Mouse (Mus musculus): Measurements from ENCODE around the gene Msi2. TPM values are rescaled to one million over a fixed set of nuclear protein-coding genes. Genes with fewer than 3 reads are reported as not detected.

The Msi2 gene
- polyA plus RNA-seq, 1 experiment = 36.4 TPM

DNA sequence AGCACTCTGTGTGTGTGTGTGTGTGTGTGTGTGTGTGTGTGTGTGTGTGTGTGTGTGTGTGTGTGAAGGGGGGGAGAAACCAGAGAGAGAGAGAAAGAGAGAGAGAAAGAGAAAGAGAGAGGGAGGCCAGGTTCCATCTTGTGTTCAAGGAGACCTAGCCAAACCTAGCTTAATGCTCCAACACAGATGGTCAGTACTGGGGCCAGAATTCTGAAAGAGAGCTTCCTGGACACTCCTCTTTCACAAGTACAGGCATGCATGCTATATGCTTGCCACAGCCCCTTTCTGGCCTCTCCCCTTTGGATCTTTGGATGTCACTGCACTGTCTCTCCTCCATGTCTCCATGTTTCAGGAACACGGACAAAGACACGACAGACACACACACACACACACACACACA is 41.7 kb downstream of the Msi2 start:
- no peak for DNase-seq (ENCODE audit: low read depth)

DNA sequence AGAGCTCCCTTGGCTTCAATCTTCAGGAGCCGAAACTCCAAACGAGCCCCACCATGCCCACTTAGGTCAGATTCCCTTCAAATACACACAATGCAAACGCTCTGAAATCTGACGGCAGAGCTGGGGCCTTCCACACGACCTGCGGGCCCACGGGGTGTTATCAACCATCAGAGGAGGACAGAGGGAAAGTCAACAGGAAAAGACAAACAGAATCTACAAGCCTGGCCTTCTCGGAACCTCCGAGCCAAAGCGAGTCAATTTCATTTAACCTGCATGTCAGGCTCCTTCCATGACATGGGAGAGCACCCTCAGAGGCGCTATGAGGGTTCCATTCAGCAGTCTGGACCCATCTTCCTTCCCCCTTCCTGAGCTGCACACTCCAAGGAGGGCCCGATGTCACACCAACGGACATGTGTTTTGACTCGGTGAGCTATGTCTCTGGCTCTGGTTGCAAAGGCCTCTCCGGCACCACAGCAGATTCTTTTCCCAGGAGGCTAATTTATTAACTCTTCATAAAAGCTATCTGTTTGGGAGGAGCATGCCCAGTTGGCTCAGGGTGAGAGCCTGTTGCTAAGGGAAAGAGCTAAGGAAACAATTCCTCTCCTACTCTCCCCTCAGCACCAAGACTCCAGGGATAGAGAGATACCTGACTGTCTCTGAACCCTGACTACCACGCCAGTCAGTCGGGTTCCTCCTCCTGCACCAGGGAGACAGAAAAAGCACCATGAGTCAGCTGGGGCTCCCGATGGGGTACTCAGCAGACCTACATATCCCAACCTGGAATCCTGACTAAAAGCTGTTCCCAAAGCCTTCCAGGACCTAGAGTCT is 42.6 kb downstream of the Msi2 start:
- DNase-seq (ENCODE audit: low read depth) = no peak

- DNase-seq (ENCODE audit: low read depth) = no peak
These were observed 44.2 kb downstream of the Msi2 start for GRCm38 (mm10) chr11:88674075-88674474.

DNA sequence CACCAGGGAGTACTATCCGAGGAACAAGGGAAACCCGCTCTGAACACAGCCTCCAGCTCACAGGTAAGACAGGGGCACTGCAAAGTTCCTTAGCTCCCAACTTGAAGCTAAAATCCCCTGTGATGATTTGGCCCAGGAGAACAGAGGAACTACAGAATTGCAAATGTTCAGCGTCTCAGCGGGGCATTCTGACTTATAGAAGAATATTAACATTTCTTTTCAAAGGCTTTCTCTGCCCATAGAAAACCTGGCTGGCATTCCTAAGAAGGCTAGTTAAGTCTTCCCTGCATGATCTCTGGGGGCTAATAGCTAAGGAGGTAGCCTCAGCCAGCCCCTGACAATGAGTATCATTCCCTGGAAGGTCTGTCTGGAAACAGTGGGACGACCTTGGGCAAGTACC is 47.4 kb downstream of the Msi2 start:
- DNase-seq (ENCODE audit: low read depth) = no peak

- DNase-seq (ENCODE audit: low read depth) = no peak
These were observed 49.2 kb downstream of the Msi2 start for GRCm38 (mm10) chr11:88669106-88669505.

GRCm38 (mm10) chr11:88668345-88668744 is 50.0 kb downstream of the Msi2 start:
- DNase-seq (ENCODE audit: low read depth) = no peak

DNA sequence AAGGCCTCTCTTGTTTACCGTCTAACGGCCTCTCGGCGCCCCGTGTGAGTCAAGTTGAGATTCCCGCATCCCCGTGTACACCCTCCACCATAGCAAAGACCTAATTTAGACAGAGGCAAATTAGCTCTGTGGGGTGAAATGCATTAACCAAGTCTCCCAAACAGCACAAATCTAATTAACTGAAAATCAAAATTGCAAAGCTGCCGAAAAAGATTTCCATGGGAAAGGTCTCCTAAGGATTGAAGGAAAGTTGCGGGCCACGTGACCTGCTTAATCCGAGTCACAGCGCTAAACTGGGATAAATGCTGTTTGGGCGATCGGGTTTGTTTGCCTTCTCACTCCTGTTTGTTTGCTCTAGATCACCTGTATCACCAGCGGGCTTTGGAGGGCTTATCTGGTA is 52.5 kb downstream of the Msi2 start:
- no peak for DNase-seq (ENCODE audit: low read depth)

- DNase-seq (ENCODE audit: low read depth) = no peak
These were observed 56.7 kb downstream of the Msi2 start for GRCm38 (mm10) chr11:88661444-88662180.

DNA sequence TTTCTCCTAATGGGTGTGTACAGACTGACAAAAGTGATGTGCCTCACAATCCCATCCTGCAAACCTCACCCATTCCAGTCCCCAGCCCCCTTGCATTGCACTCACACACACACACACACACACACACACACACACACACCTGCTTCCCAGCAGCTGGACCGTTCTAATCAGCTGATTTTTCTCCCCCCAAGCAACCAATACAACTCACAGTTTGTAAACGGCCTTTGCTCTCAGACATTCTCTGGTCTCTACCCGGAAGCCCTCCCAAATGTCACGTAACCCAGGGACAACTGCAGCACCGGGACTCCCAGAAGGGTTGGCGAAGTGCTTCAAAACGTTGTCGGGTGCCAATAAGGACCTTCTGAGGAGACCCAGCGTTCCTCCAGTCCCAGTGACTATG is 57.9 kb downstream of the Msi2 start:
- no peak for DNase-seq (ENCODE audit: low read depth)

- no peak for DNase-seq (ENCODE audit: low read depth)
These were observed 59.4 kb downstream of the Msi2 start for GRCm38 (mm10) chr11:88658926-88659325.

- DNase-seq (ENCODE audit: low read depth) = no peak
These were observed 62.5 kb downstream of the Msi2 start for GRCm38 (mm10) chr11:88655786-88656185.

GRCm38 (mm10) chr11:88655214-88655566 is 63.1 kb downstream of the Msi2 start:
- DNase-seq (ENCODE audit: low read depth) = no peak

- DNase-seq (ENCODE audit: low read depth) = no peak
These were observed 63.7 kb downstream of the Msi2 start for GRCm38 (mm10) chr11:88654391-88655213.

- no peak for DNase-seq (ENCODE audit: low read depth)
These were observed 68.0 kb downstream of the Msi2 start for GRCm38 (mm10) chr11:88650275-88650674.

- no peak for DNase-seq (ENCODE audit: low read depth)
These were observed 69.3 kb downstream of the Msi2 start for GRCm38 (mm10) chr11:88649009-88649408.

DNA sequence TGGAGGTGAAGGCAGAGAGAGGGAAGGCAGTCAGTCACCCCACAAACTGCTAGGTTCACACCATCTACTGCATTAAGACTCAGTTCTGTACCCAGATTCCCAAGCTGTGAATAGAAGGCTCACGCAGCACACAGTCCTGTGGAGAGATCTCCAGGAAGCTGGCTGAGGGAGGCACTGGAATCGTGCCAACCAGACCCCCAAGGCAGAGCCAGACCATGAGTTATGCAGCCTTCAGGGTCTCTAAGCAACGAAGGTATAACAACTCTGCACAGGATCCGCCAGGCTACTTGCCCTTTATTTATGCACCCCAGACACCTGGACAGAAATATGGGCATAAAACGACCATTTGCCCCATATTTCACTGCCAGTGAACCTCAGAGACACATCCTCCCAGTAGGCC is 69.9 kb downstream of the Msi2 start:
- DNase-seq (ENCODE audit: low read depth) = no peak

GRCm38 (mm10) chr11:88646493-88646892 is 71.8 kb downstream of the Msi2 start:
- DNase-seq (ENCODE audit: low read depth) = no peak

- no peak for DNase-seq (ENCODE audit: low read depth)
These were observed 72.5 kb downstream of the Msi2 start for GRCm38 (mm10) chr11:88645821-88646220.

DNA sequence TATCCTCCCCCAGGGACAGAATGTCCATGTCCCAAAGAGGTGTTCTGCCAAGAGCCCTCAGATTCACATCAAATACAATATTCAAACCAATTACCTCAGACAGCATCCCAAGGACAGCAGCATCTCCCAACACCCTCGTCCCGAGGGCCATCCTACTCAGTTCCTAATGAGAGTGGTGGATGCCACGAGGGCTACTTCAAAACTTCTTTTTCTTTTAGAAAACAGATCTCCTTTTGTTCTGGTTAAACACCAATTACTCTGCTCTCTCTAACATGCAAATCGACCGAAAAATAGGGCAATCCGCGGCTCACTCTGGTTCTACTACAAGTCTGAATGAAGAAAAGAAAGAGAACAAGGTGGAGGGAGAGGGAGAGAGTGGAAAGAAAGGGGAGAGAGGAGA is 73.6 kb downstream of the Msi2 start:
- DNase-seq (ENCODE audit: low read depth) = no peak

GRCm38 (mm10) chr11:88639862-88640261 is 78.5 kb downstream of the Msi2 start:
- DNase-seq (ENCODE audit: low read depth) = no peak

GRCm38 (mm10) chr11:88638936-88639542 is 79.3 kb downstream of the Msi2 start:
- DNase-seq (ENCODE audit: low read depth) = no peak

DNA sequence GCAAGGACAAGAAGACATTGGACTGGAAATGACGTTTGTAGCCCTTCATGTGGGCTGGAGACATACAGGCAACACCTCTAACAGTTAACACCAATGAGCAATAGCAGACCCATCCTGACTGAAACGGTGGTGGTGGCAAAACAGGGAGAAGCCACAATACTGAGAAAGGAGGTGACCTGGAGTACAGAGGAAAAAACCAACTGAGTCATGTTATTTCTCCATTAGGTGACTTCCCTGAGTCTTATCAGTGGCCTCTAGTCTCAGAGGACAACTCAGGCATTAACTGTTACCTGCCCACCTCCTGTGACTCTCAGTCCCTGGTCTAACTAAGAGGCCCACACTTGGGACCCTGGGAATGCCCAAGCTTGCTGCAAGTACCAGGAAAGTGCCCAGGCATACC is 80.1 kb downstream of the Msi2 start:
- DNase-seq (ENCODE audit: low read depth) = no peak
